Mouse (Mus musculus): Measurements from ENCODE around the gene Tph2. TPM values are rescaled to one million over a fixed set of nuclear protein-coding genes. Genes with fewer than 3 reads are reported as not detected.
"Not testable (repeated sequence)": the region's sequence is repeated elsewhere in the genome, so short reads cannot be mapped to it uniquely, and the experiment has no call there.

Gene Tph2
- polyA plus RNA-seq, 1 experiment from 2014 or later: 0.12 TPM

DNA sequence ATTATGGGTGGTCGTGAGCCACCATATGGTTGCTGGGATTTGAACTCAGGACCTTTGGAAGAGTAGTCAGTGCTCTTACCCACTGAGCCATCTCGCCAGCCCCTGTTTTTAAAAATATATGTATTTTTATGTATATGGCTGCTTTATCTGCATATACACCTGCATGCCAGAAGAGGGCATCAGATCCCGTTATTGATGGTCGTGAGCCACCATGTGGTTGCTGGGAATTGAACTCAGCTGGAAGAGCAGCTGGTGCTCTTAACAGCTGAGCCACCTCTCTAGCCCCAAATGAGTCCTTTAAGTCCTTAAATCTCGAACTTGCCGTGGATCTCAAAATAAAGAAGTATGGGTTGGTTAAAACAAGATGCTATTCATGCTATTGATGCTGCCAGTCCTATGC is 6.8 kb downstream of the Tph2 start:
- H3K9ac ChIP-seq; H3K4me3 ChIP-seq (replicated peaks); H3K9me3 ChIP-seq (replicated peaks); H3K27ac ChIP-seq (replicated peaks); H3K27me3 ChIP-seq; ATAC-seq (ENCODE audit: insufficient number of reproducible peaks, low FRiP score, low TSS enrichment, low read depth); H3K36me3 ChIP-seq; H3K4me2 ChIP-seq (replicated peaks); H3K4me1 ChIP-seq: not testable (repeated sequence)
- 68% methylated on average over 6 of the region's 6 CpGs for WGBS

DNA sequence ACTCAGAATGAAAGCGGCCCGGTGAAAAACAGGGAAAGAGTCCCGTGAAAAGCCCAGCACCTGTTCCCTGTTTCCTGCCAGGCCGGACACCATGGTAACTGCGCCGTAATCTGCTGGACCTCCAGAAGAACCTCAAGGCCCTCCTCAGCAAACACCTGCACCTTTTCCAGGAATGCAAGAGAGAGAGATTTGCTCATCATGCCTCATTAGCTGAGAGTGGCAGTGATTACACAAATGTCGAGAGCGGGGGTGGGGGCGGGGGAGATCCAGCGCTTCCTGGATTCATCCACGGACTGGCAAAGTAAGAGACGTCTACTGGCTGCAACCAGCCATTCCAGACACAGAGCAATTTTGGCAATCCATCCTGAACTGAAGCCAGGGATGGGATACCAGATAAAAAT is 9.2 kb downstream of the Tph2 start:
- 48% methylated on average over 12 of the region's 12 CpGs for WGBS
- Histone ChIP-seq H3K9me3 (replicated peaks) (no peaks in the 10 kb centered on the region), H3K9ac (no peak overlapping the region), H3K27me3 (no peaks in the 10 kb centered on the region), H3K36me3 (no peaks in the 10 kb centered on the region), H3K4me2 (replicated peaks) (no peak overlapping the region), H3K27ac (replicated peaks) (no peak overlapping the region), H3K4me3 (replicated peaks) (no peak overlapping the region), H3K4me1 (no peaks in the 10 kb centered on the region)
- no peak for ATAC-seq (ENCODE audit: insufficient number of reproducible peaks, low FRiP score, low TSS enrichment, low read depth)

DNA sequence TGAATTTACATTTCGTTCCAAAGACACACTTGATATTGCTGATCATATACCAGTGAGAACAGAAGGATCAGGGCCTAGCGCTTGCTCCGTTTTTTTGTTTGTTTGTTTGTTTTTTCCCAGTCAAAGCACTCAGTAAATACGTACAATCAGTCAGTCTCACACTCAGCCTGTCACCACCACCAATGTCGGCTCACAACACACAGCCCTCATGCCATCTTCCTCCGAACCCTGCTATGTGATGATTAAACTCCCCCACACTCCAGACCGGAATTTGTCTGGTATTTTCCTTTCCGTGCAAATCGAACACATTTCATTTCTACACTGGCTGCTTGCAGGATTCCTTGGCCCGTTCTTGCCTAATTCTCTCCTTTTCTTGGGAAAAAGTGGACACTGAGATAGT is 11.5 kb downstream of the Tph2 start:
- Histone ChIP-seq H3K9ac (no peak overlapping the region), H3K27me3 (no peaks in the 10 kb centered on the region), H3K9me3 (replicated peaks) (no peaks in the 10 kb centered on the region), H3K4me1 (no peaks in the 10 kb centered on the region), H3K27ac (replicated peaks) (no peak overlapping the region), H3K36me3 (no peaks in the 10 kb centered on the region), H3K4me2 (replicated peaks) (no peak overlapping the region), H3K4me3 (replicated peaks) (no peak overlapping the region)
- 74% methylated on average over 10 of the region's 10 CpGs for WGBS
- no peak for ATAC-seq (ENCODE audit: insufficient number of reproducible peaks, low FRiP score, low TSS enrichment, low read depth)

DNA sequence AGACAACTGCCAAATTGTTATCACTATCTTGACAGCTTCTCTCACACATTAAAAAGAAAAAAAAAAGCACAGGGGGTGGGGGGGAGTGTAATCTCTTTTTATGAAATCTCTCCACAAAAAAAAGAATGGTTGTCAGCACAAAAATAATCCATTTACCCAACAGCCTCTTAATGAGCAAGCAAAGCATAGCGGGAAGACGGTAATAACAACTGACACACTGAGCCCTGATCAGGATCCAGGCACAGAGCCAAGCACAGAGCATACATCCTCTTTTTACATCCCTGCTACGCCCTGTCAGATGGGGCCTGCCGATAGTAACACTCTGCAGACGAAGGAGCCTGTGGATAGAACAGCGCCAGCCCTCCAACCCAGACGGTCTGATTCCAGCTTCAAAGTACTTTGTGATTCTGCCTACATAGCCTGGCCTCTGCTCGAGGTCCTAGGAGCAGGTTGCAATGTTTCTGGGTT is 13.4 kb downstream of the Tph2 start:
- no peak; the same call in 1 of the 2 replicates for ATAC-seq (ENCODE audit: insufficient number of reproducible peaks, low FRiP score, low TSS enrichment, low read depth)
- H3K9me3 ChIP-seq (replicated peaks): no peaks in the 10 kb centered on the region
- no peak overlapping the region for H3K27ac ChIP-seq (replicated peaks)
- no peak overlapping the region for H3K9ac ChIP-seq
- H3K4me3 ChIP-seq (replicated peaks): no peak overlapping the region
- H3K27me3 ChIP-seq: no peaks in the 10 kb centered on the region
- H3K36me3 ChIP-seq: no peaks in the 10 kb centered on the region
- H3K4me2 ChIP-seq (replicated peaks): no peak overlapping the region
- WGBS: 30% methylated on average over 8 of the region's 8 CpGs
- H3K4me1 ChIP-seq: no peaks in the 10 kb centered on the region

DNA sequence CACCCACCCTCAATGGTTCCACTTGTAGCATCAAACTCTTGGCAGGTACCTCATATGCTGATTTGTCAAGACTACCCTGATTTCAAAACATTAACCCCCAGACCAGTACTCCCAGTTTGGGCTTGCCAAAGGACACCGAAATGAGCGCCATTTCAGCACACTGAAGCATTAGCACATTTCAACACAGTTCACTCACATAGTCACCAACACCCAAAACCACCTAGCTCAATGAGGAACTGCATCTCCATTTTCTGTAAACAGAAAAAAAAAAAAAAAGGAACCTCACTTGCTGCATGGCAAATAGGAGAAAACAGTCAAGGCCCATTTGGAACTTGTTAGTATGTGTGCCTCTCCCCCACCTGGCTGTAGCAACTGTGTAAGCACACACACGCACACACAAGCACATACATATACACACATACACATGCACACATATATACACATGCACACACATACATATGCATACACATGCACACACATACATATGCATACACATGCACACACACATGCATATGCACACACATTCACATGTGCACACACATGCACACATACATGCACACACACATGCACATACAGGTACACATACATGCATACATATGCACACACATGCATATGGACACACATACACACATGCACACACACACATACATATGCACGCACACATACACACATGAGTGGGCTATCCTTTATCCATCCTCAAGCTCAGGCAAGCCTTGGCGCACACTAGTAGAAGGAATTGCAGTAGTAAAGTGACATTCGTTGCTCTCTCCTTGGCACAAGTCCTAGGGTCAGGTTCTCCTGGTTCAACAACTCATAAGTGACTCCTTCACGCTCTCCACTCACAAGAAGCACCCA is 14.1 kb downstream of the Tph2 start:
- 77% methylated on average over 7 of the region's 7 CpGs for WGBS
- H3K36me3 ChIP-seq: no peaks in the 10 kb centered on the region
- H3K27ac ChIP-seq (replicated peaks): no peak overlapping the region
- H3K9ac ChIP-seq: no peak overlapping the region
- ATAC-seq (ENCODE audit: insufficient number of reproducible peaks, low FRiP score, low TSS enrichment, low read depth): no peak
- no peak overlapping the region for H3K4me3 ChIP-seq (replicated peaks)
- no peaks in the 10 kb centered on the region for H3K9me3 ChIP-seq (replicated peaks)
- H3K27me3 ChIP-seq: no peaks in the 10 kb centered on the region
- H3K4me2 ChIP-seq (replicated peaks): no peak overlapping the region
- no peaks in the 10 kb centered on the region for H3K4me1 ChIP-seq

DNA sequence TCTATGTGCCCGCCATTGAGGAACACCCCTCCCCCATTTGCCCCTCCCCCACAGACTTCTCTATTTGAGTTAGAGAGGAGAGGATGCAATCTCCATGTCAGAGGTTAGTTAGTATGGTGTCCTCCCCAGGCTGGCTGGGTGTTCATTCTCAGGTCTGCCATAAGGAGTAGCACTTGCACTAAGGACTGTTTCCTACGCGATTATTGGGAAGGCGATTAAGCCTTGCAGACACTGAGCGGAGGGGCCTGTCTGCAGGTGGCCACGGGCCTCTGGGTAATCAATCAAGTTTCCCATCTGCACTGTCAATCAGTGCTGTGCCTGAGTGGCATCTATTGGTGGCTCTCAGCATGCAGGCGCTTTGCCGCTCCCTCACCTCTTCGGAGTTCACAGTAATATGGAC is 15.4 kb downstream of the Tph2 start:
- H3K27ac ChIP-seq (replicated peaks): no peak overlapping the region
- no peaks in the 10 kb centered on the region for H3K27me3 ChIP-seq
- no peak for ATAC-seq (ENCODE audit: insufficient number of reproducible peaks, low FRiP score, low TSS enrichment, low read depth)
- H3K9ac ChIP-seq: no peak overlapping the region
- no peaks in the 10 kb centered on the region for H3K9me3 ChIP-seq (replicated peaks)
- H3K36me3 ChIP-seq: no peaks in the 10 kb centered on the region
- H3K4me2 ChIP-seq (replicated peaks): no peak overlapping the region
- no peak overlapping the region for H3K4me3 ChIP-seq (replicated peaks)
- no peaks in the 10 kb centered on the region for H3K4me1 ChIP-seq
- 38% methylated on average over 9 of the region's 9 CpGs for WGBS

DNA sequence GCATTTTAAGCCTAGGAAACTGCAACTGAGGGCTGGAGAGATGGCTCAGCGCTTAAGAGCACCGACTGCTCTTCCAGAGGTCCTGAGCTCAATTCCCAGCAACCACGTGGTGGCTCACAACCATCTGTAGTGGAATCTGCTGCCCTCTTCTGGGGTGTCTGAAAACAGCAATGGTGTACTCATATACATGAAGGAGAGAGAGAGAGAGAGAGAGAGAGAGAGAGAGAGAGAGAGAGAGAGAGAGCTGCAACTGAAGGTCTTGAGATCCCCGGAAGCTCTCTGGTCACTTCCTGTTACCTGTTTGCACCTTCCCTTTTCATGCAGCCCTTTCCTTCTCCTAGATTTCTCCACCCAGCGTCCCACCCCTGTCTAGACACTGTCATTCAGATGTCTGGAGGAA is 24.5 kb downstream of the Tph2 start:
- Histone ChIP-seq H3K4me3 (replicated peaks) (no peak overlapping the region), H3K27ac (replicated peaks) (no peak overlapping the region), H3K27me3 (0 out of 2 replicates have a peak, but pooled peaks cover 5% of the 10 kb centered on the region), H3K9me3 (replicated peaks) (no peaks in the 10 kb centered on the region), H3K4me1 (no peaks in the 10 kb centered on the region), H3K9ac (no peak overlapping the region), H3K36me3 (no peaks in the 10 kb centered on the region), H3K4me2 (replicated peaks) (no peak overlapping the region)
- WGBS: 72% methylated on average over 5 of the region's 5 CpGs
- ATAC-seq (ENCODE audit: insufficient number of reproducible peaks, low FRiP score, low TSS enrichment, low read depth): no peak

DNA sequence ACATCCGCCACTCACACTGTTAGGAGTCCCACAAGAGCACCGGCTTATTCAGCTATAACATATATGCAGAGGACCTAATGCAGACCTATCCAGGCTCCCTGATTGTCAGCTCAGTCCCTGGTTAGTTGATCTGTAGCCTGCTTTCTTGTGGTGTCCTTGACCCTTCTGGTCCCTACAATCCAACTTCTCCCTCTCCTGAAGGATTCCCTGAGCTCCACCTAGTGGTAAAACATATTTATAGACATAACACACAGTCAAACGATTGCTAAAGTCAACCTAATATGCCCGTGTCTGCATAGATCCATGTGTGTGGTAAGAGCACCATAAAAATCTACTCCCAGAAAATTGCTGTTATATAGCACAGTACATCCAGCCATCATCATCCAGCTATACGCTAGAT is 37.5 kb downstream of the Tph2 start:
- Histone ChIP-seq H3K4me2 (replicated peaks) (no peak overlapping the region), H3K4me1 (no peaks in the 10 kb centered on the region), H3K9ac (no peak overlapping the region), H3K27me3 (no peaks in the 10 kb centered on the region), H3K4me3 (replicated peaks) (no peak overlapping the region), H3K27ac (replicated peaks) (no peak overlapping the region), H3K9me3 (replicated peaks) (no peaks in the 10 kb centered on the region), H3K36me3 (no peaks in the 10 kb centered on the region)
- ATAC-seq (ENCODE audit: insufficient number of reproducible peaks, low FRiP score, low TSS enrichment, low read depth): no peak
- 66% methylated on average over 5 of the region's 5 CpGs for WGBS

DNA sequence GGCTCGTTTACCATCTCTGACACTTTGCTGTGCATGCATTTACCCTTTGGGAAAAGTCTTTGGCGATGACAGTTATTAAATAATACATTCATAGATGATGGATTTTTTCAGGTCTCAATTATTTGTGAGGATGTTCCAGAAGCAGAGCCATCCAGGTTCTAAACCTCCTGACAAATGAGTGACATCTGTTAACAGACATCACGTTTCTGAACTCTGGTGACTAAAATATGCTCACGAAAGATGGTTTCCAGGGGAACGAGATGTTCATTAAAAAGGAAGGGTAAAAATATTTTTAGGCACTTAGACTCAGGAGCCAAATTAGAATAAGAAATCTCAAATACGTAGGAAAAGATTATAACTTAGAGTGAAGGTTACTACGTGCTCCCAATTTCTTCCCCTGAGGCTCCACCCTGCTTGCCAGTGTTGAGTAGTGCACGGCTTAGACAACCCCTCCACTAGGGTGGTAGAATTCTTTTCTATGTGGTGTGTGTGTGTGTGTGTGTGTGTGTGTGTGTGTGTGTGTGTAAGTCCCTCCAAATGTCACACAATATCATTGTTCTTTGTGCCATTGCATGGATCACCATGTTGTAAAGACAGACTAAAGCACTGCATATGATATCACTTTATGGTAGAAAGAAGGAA is 38.4 kb downstream of the Tph2 start:
- no peak overlapping the region for H3K9ac ChIP-seq
- H3K36me3 ChIP-seq: no peaks in the 10 kb centered on the region
- no peaks in the 10 kb centered on the region for H3K9me3 ChIP-seq (replicated peaks)
- H3K27me3 ChIP-seq: no peaks in the 10 kb centered on the region
- H3K4me2 ChIP-seq (replicated peaks): no peak overlapping the region
- H3K4me3 ChIP-seq (replicated peaks): no peak overlapping the region
- 78% methylated on average over 8 of the region's 8 CpGs for WGBS
- H3K27ac ChIP-seq (replicated peaks): no peak overlapping the region
- ATAC-seq (ENCODE audit: insufficient number of reproducible peaks, low FRiP score, low TSS enrichment, low read depth): no peak
- no peaks in the 10 kb centered on the region for H3K4me1 ChIP-seq

DNA sequence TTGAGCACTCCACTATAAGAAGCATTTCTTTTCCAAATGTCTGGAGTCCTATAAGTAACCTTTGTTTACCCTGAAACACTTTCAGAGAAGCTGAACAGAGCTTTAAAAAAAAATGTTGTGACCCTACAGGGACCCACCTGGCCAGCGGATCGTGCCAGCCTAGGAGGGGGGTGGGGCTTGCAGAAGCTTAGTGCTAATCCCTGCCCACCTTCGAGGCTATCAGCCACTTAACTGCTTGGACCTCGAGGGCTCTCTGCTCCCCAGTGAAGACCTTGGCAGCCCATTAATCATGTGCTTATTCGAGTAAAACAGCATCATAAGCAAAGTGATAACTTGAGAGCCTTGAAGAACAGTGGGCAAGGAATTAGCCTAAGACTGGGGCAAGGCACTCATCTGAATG is 40.3 kb downstream of the Tph2 start:
- Histone ChIP-seq H3K27me3 (no peaks in the 10 kb centered on the region), H3K36me3 (no peaks in the 10 kb centered on the region), H3K27ac (replicated peaks) (no peak overlapping the region), H3K4me1 (no peaks in the 10 kb centered on the region), H3K9ac (no peak overlapping the region), H3K9me3 (replicated peaks) (no peaks in the 10 kb centered on the region), H3K4me2 (replicated peaks) (no peak overlapping the region), H3K4me3 (replicated peaks) (no peak overlapping the region)
- 23% methylated on average over 5 of the region's 5 CpGs for WGBS
- ATAC-seq (ENCODE audit: insufficient number of reproducible peaks, low FRiP score, low TSS enrichment, low read depth): no peak

DNA sequence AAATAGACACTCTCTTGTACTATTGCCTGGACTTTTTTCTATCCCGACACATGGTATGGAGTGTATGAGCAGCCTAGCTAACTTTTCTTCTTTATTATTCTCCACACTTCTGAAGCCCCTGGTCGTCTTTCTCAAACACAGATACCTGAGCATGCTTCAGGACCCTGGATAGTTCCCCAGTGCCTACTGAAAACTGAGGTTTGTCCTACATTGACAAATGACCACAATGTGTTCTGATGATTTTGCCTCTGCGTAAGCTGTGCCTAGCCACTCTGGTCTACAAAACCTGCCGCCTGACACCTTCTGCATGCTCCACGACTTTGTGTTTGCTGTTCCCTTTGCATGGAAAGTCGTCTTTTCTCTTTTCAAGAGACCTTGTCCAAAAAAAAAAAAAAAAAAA is 41.2 kb downstream of the Tph2 start:
- no peak overlapping the region for H3K9ac ChIP-seq
- no peaks in the 10 kb centered on the region for H3K36me3 ChIP-seq
- WGBS: 45% methylated on average over 6 of the region's 6 CpGs
- no peaks in the 10 kb centered on the region for H3K9me3 ChIP-seq (replicated peaks)
- no peak overlapping the region for H3K27ac ChIP-seq (replicated peaks)
- ATAC-seq (ENCODE audit: insufficient number of reproducible peaks, low FRiP score, low TSS enrichment, low read depth): no peak
- H3K4me2 ChIP-seq (replicated peaks): no peak overlapping the region
- H3K4me1 ChIP-seq: no peaks in the 10 kb centered on the region
- H3K27me3 ChIP-seq: no peaks in the 10 kb centered on the region
- H3K4me3 ChIP-seq (replicated peaks): no peak overlapping the region

DNA sequence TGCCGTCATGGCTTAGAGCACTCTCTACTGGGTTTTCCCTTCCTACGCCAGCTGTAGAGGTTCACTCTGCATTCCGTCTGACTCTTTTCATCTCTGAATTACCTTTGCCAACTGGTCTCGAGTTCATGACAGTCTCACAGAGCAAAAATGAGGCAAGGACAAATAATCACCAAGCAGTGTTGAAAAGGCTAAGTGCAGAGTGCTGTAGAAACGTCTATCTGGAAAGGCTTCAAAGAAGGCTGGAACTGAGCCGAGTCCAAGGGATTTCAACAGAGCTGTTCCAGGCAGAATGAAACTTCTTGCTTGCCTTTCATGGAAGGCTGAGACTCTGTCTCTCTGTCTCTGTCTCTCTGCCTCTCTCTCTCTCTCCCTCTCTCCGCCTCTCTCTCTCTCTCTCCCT is 47.8 kb downstream of the Tph2 start:
- H3K27ac ChIP-seq (replicated peaks): no peak overlapping the region

More for the DNA sequence above, 47.8 kb downstream of the Tph2 start:
- H3K9ac ChIP-seq: no peak overlapping the region
- H3K4me1 ChIP-seq: no peaks in the 10 kb centered on the region
- H3K4me3 ChIP-seq (replicated peaks): no peak overlapping the region
- 81% methylated on average over 7 of the region's 7 CpGs for WGBS
- no peaks in the 10 kb centered on the region for H3K27me3 ChIP-seq
- no peaks in the 10 kb centered on the region for H3K9me3 ChIP-seq (replicated peaks)
- no peaks in the 10 kb centered on the region for H3K36me3 ChIP-seq
- no peak for ATAC-seq (ENCODE audit: insufficient number of reproducible peaks, low FRiP score, low TSS enrichment, low read depth)
- no peak overlapping the region for H3K4me2 ChIP-seq (replicated peaks)

All from embryonic facial prominence, embryonic 15.5 days (tissue).